Mouse (Mus musculus): ENCODE measurements around the gene Sdhaf2. TPM values are rescaled to one million over a fixed set of nuclear protein-coding genes. Genes with fewer than 3 reads are reported as not detected.

Sdhaf2 gene
- polyA plus RNA-seq, 2 experiments from 2014 or later, result 77.2 to 87.7 TPM

- no peak for ATAC-seq
Observed at GRCm38 (mm10) chr19:10497512-10498160, 28.3 kb downstream of the Sdhaf2 start.

DNA sequence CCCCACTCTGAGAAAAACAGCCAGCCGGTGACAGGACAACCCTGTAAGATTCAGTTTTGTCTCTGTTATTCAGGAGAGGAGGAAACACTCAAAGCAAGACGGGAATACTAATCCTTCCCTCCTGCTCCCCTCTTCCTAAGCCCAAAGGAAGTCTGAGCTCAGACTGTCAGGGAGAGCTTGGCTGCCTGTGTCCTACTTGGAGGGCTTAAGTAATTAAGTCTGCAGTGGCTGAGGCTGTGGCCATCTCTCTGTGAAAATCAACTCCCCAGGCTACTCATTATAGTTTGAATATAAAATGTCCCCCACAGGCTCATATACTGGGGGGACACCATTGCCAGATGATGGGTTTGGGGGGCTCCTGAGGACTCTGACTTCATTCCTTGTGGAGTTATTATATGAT is 29.0 kb downstream of the Sdhaf2 start:
- ATAC-seq, result no peak

DNA sequence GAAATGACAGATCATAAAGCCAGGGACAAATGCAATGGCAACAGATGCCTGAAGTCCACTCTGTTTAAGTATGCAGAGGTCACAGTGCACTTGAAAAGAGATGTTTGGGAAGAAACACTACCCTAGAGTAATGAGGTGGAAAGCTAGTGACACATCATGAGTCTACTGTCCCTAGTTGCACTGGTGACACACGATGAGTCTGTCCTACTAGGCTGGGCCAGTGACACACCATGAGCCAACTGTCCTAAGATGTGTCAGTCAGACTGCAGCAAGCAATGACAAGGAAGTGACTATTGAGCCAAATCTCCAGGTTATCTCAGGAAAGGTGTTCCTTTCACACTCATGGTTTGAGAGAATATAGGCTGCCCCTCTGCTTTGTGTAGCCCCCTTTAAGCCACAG is 30.3 kb downstream of the Sdhaf2 start:
- ATAC-seq, result no peak

DNA sequence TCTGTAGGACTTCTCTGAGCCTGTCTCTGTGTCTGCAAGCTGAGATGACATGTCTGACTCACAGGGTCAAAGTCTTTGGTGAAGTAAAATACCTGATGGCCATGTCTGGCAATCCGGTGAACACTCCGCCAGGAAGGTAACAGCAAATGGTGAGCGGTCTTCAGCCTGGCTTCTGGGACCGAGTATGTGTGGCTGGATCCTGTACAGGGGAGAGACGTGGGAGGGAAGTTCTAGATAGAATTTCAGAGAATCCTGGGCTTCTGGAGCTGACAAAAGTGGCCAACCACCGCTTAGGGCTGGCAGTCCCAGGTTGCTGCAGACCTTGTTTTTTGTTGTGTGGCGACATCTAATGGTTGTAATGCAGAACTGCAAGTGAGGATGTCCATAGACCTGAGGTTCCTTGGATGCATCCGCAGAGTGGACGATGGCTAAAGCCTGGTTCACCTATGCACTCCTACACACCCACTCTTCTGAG is 39.6 kb downstream of the Sdhaf2 start:
- ATAC-seq, result no peak

DNA sequence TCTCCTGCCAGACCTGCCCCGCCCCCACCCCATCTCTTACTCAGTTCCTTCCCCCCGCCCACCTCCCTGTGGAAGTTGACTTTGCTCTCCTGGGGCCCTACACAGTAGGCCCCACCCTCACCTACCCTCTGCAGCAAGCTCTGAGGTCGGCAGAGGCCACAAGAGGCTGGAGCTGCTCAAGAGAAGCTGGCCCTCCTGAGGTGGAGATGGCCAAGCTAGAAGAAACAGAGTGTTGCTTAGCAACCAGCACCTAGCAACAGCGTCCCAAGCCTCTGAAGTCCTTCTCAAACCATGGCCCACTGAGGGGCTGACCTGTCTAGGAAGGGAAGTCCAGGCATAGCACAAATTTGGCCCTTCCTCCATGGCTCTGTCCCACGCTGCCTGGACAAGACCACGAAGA is 43.2 kb downstream of the Sdhaf2 start, which contains the start of gene Ppp1r32:
Gene Ppp1r32, minus strand, starts transcription at position 226 of the 400 bp plus-strand sequence.
- ATAC-seq, result no peak

DNA sequence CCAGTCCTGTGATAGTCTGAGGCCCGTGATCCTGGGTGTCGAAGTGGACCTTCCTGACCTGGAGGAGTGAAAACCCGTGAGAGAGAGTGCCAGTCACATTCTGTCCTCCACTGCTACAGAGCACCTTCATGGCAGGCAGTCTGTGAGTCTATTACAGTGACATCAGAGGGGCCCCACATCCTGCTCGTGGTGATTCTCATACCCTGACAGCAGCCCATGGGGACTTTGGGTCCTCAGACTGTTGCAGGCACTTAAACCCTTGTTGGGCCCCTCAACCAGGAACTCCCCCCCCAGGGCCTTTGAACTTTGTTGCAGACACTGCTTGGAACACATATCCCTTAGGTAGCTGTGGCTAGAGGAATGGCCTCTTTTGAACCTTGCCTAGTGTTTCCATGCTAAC is 46.4 kb downstream of the Sdhaf2 start:
- no peak for ATAC-seq

- no peak for ATAC-seq
Observed at GRCm38 (mm10) chr19:10473779-10474178, 52.2 kb downstream of the Sdhaf2 start.

DNA sequence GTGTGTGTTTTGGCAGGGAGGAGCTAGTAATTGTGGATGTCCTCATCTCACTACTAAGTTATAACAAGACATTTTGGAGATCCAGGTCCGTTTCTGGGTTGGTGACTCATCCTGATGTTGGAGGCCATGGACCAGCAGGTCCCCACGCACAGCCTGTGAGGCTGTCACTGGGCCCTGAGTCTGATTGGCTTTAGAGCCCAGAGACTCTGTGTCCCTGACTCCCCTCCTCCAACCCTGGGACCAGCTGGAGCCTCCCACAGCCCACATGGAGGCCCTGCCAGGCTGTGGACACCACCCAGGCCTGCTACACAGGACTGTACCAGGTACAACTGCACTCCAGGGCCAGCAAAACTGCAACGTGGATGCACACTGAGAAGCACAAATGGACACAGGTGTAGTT is 53.0 kb downstream of the Sdhaf2 start:
- ATAC-seq, result no peak

DNA sequence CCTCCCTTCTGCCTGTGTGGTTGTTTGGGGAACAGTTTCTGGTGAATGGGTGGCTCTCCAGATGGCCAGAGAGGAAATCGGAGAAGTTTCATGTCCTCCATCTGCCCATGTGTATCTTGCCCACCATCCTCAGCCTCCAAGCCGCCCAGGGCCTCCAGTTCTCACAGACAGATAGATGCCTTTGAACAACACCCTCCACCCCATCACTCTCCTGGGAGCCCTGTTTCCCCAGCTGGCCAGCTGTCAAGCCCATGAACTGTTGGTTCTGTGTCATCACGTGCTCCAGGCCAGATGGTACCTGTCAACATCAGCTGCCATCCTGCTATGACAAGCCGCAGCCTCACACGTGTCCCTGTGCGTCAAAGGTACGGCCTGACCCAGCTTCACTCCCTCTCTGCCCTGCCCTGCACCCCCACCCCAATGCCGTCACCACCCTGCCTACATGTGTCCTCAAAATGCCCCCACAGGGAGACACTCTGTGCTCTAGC is 56.7 kb downstream of the Sdhaf2 start:
- ATAC-seq, result no peak

GRCm38 (mm10) chr19:10464427-10464826 is 61.5 kb downstream of the Sdhaf2 start:
- ATAC-seq, result no peak

DNA sequence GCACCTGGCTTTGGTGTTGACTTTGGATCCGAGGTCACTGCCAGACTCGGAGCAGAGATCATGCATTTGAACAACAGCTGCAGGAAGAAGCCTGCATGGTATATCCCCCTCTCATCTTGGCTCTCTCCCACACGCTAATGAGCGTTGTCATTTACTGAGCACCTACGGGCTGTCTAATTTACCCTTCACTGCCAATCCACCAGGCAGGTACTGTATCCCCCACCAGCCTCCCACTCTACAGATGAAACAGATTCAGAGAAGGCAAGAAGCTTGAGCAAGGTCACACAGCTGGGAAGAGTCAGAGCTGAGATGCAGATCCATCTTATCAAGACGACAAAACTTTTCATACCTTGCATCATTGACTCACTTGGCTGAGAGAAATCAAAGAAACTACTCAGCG is 64.4 kb downstream of the Sdhaf2 start:
- ATAC-seq, result no peak

GRCm38 (mm10) chr19:10459907-10460306 is 66.0 kb downstream of the Sdhaf2 start:
- ATAC-seq, result no peak

DNA sequence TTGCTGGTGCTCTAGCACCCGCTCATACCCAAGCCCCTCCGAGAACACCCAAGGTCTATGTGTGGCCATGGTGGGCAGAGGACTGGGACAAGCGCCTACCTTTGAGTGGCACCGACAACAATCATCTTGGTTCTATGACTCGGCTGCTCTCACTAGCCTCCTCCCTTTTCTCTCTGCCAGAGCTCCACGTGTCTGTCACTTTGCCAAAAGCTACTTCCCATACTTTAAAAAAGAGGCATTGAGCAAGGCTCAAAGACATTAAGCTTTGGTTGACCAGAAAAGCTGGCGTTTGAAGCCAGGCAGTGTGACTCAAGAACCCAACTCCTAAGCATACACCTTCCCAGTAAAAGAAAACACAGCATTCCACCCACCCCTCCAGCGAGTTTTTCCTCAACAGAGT is 67.8 kb downstream of the Sdhaf2 start:
- no peak for ATAC-seq

DNA sequence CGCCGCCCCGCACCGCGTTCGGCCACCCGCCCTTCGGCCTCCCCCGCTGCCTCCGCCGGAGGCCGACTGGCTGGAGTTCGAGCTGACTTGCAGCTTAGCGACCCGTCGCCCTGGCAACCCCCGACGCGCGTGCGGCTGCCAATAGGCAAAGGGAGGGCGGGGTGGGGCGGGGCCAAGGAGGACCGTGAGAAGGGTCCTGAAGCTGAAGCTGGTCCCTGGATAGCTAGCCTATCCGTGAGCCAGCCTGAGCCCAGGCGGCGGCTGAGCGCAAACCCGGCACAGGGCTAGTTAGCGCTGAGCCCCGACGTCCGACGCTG is 68.5 kb downstream of the Sdhaf2 start:
- ATAC-seq, result no peak

DNA sequence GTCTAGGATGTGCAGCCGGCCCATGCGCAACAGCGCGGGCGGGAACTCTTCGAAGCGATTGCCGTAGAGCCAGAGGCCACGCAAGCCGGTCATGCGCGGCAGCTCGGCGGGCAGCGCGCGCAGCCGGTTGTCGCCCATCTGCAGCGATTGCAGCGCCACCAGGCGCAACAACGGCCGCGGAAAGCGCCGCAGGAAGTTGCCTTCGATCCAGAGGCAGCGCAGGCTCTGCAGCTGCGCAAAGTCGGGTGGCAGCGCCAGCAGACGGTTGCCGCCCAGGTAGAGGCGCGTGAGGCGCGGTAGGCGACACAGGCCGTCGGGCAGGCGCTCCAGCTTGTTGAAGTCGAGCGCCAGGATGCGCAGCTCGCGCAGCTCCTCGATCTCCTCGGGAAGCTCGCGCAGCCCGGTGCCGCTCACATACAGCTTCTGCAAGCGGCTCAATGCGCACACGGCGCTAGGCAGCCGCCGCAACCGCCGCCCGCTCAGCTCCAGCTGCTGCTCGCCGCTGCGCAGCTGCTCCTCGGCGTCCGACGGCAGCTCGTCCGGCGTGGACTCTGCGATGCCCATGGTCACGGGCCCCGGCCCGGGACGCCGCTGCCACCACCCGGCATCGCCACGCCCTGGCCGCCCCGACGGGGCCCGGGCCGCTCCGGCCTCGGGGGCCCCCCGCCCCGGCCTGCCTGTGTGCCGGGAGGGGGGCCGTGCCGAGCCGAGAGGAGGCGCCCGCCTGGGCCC is 69.0 kb downstream of the Sdhaf2 start, which contains the start of gene Lrrc10b:
Gene Lrrc10b, minus strand, starts transcription at position 722 of the 732 bp plus-strand sequence.
- no peak for ATAC-seq

DNA sequence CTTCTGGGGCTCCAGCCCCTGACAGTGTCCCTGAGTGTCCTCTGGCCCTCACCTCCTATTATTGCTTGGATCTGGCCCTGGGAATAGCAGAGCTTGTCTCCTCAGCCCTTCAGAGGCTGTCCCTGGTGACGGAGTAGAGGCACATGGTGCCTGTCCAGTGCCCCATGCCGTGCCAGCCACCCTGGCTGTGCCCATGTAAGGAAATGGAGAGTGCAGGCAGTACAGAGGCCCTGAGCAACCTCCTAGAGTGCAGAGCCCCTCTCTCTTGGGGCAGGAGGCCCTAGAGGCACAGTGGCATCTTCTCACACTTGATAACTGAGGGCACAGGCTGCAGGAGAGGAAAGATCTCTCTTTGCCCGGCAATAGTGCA is 70.5 kb downstream of the Sdhaf2 start:
- no peak for ATAC-seq

DNA sequence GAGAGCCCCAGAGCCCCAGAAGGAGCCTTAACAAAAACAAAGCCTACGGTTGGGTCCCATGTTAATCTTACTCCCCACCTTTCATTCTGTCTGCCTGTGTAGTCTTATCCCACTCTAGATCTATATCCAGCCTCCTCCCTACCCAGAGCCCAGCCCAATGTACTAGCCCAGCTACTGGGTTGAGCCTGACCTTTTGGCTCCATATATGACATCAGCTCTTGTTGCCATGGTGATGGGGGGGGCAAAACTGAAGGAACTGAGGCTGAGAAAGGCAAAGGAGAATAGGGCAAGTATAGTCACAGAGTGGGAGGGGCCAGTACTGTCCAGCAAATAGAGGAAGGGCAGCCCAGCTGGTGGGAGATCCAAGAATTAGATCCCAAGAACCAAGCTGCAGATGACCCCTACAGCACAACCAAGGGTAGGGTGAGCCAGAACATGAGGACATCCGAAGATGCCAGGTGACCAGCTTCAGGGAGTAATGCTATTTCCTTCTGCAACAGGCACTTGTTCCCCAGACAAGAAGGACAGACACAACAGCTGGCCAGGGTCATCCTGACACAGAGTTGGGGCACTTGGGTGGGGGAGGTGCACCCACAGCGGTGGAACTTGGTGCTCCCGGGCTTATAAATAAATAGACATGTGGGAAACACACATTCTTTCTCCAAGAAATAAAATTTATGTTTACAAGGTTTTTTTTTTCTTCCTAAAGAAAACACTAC is 71.1 kb downstream of the Sdhaf2 start:
- ATAC-seq, result no peak

Other genes starting within 250 kb of the Sdhaf2 start
- under 1 TPM in 1 of 2 experiments, not detected in 1; 0.20 TPM for gene Dagla, start 221.3 kb downstream of the Sdhaf2 start, polyA plus RNA-seq (2017; shearing (Covaris generic))
- gene Syt7, start 137.1 kb downstream of the Sdhaf2 start, polyA plus RNA-seq (2017; shearing (Covaris generic)), result under 1 TPM in 1 of 2 experiments, not detected in 1; 0.05 TPM
- gene Lrrc10b, start 68.7 kb downstream of the Sdhaf2 start, polyA plus RNA-seq (2017; shearing (Covaris generic)), result not detected
- under 1 TPM in 1 of 2 experiments, not detected in 1; 0.41 TPM for gene Ppp1r32, start 43.2 kb downstream of the Sdhaf2 start, polyA plus RNA-seq (2017; shearing (Covaris generic))
- gene Cpsf7, start 876 bp downstream of the Sdhaf2 start, polyA plus RNA-seq (2017; shearing (Covaris generic)), result 10 to 100 TPM; 53.2 to 54.5 TPM
- 1 to 10 TPM; 5.9 to 8.4 TPM for gene Tmem216, start 30.1 kb upstream of the Sdhaf2 start, polyA plus RNA-seq (2017; shearing (Covaris generic))
- 10 to 100 TPM; 33.9 to 39.6 TPM for gene Cyb561a3, start 51.0 kb upstream of the Sdhaf2 start, polyA plus RNA-seq (2017; shearing (Covaris generic))
- gene Tmem138, start 51.2 kb upstream of the Sdhaf2 start, polyA plus RNA-seq (2017; shearing (Covaris generic)), result 10 to 100 TPM; 15.2 to 19.2 TPM
- 10 to 100 TPM; 79.6 to 85.1 TPM for gene Ddb1, start 79.2 kb upstream of the Sdhaf2 start, polyA plus RNA-seq (2017; shearing (Covaris generic))
- 10 to 100 TPM in 1 of 2 experiments, 1 to 10 TPM in 1; 6.3 to 12.3 TPM for gene Tkfc, start 79.5 kb upstream of the Sdhaf2 start, polyA plus RNA-seq (2017; shearing (Covaris generic))
- gene Vwce, start 108.1 kb upstream of the Sdhaf2 start, polyA plus RNA-seq (2017; shearing (Covaris generic)), result 1 to 10 TPM in 1 of 2 experiments, not detected in 1; 1.1 TPM
- gene Pga5, start 151.9 kb upstream of the Sdhaf2 start, polyA plus RNA-seq (2017; shearing (Covaris generic)), result not detected
- gene Vps37c, start 162.6 kb upstream of the Sdhaf2 start, polyA plus RNA-seq (2017; shearing (Covaris generic)), result 10 to 100 TPM; 11.1 to 13.2 TPM
- gene Cd5, start 212.9 kb upstream of the Sdhaf2 start, polyA plus RNA-seq (2017; shearing (Covaris generic)), result 100 to 1,000 TPM; 406 to 482 TPM